Mouse (Mus musculus): ENCODE data around the gene Ada. TPM values are rescaled to one million over a fixed set of nuclear protein-coding genes. Genes with fewer than 3 reads are reported as not detected.

Gene Ada
- polyA plus RNA-seq, 1 experiment from 2014 or later, result 4.8 TPM

DNA sequence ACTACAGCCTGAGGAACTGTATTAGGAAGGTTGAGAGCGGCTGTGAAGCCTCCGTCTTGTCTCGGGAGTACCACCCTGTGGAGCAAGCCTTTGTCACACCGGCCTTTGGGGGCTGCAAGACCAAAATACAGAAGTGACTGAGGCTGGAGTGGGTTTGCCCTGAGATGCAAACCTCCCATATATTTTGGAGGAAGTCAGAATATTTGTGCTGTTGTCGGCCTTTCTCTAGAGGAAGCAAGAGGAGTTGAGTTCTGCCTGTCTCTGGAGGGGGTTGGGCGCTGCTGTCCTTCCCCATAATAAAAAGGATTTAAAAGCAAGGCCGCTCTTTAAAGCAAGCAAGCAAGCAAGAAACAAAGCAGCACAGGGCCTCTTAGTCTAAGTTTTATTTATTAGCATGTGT lies 11.4 kb upstream of the Ada start:
- Histone ChIP-seq H3K9ac (replicated peaks) (no peak overlapping the region), H3K4me3 (no peak overlapping the region), H3K27ac (replicated peaks) (no peak overlapping the region), H3K36me3 (no peaks in the 10 kb centered on the region), H3K27me3 (no peaks in the 10 kb centered on the region), H3K9me3 (no peaks in the 10 kb centered on the region), H3K4me1 (no peaks in the 10 kb centered on the region), H3K4me2 (replicated peaks) (no peak overlapping the region)
- whole genome bisulfite sequencing, result 85% methylated on average over 7 of the region's 7 CpGs
- ATAC-seq (replicated peaks), result no peak

DNA sequence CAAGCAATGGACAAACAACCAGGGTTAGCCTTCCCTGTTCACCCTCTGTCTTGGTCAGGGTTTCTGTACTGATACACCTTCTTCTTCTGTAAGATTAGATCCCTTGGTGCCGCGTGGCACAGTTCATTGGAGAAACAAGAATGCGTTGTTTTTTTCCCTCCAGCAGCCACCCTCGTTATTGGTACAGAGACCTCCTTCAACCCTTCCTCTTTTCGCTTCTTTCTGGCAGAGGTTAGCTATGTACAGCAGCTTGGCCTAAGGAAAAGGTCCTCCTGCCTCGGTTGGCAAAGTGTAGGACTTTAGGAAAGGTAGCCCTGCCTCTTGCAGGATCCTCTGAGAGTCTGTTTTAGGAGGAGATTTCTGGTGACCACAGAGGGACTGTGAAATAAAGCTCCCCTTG lies 10.6 kb upstream of the Ada start:
- 74% methylated on average over 6 of the region's 6 CpGs for WGBS
- no peak for ATAC-seq (replicated peaks)

DNA sequence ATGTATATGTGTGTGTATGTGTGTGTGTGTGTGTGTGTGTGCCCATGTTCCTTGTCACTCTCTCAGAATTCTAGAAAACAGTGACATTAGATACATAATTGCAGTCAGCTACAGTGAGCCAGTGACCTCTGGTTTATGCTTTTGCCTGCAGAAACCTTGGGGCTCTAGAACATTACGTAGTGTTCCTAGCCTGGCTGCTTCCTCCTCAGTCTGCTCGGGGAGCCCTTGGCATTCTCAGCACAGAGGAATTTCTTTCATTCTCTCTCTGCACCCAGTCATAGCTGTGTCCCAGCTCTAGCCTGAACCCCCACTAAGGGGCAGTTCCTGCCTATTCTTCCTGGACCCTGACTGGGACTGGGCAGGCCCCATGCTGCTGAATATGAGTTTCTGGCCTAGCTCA lies 8.1 kb upstream of the Ada start:
- H3K9me3 ChIP-seq, result no peaks in the 10 kb centered on the region
- no peak for ATAC-seq (replicated peaks)
- H3K27me3 ChIP-seq, result no peaks in the 10 kb centered on the region
- WGBS, result 64% methylated on average over 2 of the region's 2 CpGs
- H3K4me1 ChIP-seq, result no peaks in the 10 kb centered on the region
- no peak overlapping the region for H3K27ac ChIP-seq (replicated peaks)
- H3K4me3 ChIP-seq, result no peak overlapping the region
- H3K36me3 ChIP-seq, result no peaks in the 10 kb centered on the region
- H3K4me2 ChIP-seq (replicated peaks), result no peak overlapping the region
- H3K9ac ChIP-seq (replicated peaks), result no peak overlapping the region

More for the DNA sequence above, 10.6 kb upstream of the Ada start:
- no peak overlapping the region for H3K9ac ChIP-seq (replicated peaks)
- no peak overlapping the region for H3K4me2 ChIP-seq (replicated peaks)
- no peak overlapping the region for H3K27ac ChIP-seq (replicated peaks)
- H3K36me3 ChIP-seq, result no peaks in the 10 kb centered on the region
- no peak overlapping the region for H3K4me3 ChIP-seq
- no peaks in the 10 kb centered on the region for H3K4me1 ChIP-seq
- H3K9me3 ChIP-seq, result no peaks in the 10 kb centered on the region
- no peaks in the 10 kb centered on the region for H3K27me3 ChIP-seq

DNA sequence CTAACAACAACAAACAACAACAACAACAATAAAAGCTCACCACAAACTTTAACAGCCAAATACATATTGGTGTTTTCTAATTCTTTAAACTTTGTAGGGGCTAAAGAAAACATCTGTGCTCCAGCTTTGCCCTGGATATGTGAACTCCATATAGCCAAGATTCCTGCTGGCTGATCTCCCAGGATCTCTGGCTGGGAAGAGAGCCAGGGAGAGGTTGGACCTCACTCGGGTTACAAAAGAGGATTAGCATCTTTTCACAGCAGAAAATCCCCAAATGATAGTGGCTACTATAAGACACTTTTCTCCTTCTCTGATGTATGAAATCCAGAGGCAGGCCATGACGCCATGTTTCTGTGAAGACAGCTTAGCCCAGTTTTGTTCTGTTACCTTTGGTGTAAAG lies 6.7 kb upstream of the Ada start:
- Histone ChIP-seq H3K36me3 (no peaks in the 10 kb centered on the region), H3K9me3 (no peaks in the 10 kb centered on the region), H3K4me3 (no peak overlapping the region), H3K27ac (replicated peaks) (no peak overlapping the region), H3K9ac (replicated peaks) (no peak overlapping the region), H3K4me1 (no peaks in the 10 kb centered on the region), H3K4me2 (replicated peaks) (no peak overlapping the region), H3K27me3 (no peaks in the 10 kb centered on the region)
- ATAC-seq (replicated peaks), result no peak
- 12% methylated on average over 2 of the region's 2 CpGs for WGBS

DNA sequence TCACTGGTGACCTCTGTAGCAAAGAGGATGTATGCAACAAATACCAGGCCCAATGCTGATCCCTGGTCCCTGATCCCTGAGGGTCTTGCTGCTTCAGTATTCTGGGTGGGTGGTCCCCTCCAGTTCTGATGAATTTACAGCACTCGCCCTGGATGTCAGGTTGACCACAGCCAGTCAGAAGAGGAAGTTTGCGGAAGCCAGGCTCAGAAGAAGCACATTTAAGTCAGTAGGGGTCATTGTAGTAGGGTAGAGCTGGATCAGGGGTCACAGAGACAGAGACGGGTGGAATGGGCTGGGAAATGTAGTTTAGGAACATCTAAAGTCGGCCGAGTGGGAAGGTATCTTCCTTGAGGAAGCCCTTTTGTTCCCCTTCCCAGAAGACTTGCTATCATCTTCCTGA lies 4.2 kb upstream of the Ada start:
- Histone ChIP-seq H3K9me3 (no peaks in the 10 kb centered on the region), H3K9ac (replicated peaks) (no peak overlapping the region), H3K27ac (replicated peaks) (no peak overlapping the region), H3K4me3 (no peak overlapping the region), H3K27me3 (no peaks in the 10 kb centered on the region), H3K4me1 (peaks cover 9% of the 10 kb centered on the region), H3K4me2 (replicated peaks) (no peak overlapping the region), H3K36me3 (no peaks in the 10 kb centered on the region)
- WGBS, result 86% methylated on average over 5 of the region's 5 CpGs
- ATAC-seq (replicated peaks), result no peak

DNA sequence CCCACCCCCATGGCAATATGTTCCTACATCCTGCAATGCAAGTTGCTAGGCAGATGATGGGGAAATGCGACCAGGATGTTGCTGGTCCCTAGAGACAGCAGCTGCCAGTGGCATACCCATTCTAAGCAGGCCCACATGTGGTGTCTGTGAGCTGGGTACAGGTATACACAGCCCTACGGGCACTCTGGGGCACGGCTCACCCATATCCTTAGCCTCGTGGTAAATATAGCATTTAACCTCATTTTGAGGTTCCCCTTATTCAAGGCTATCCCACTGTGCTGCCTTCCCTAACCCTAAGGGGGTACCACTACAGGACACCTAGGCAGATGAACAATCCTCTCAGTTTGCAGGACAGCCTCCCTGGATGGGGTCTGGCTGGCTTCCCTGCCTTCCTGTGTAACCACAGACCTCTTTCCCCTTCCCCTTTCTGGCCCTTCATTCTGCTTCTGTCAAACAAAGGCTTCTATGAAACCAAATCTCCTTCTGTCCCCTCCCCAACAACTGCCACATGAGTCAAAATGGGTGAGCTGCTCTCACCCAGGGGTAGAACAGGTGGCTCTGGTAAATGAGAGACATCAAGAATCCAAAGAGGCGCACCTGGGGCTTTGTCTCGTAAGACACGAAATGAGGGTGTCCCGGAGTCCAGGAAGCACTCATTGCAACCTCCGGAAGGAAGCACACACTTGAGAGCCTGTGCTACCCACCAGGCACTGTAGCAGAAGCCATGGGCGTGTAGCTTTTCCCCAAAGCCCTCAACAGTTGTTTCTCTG lies 5.1 kb downstream of the Ada start:
- no peaks in the 10 kb centered on the region for H3K36me3 ChIP-seq
- no peak overlapping the region for H3K4me3 ChIP-seq
- H3K4me1 ChIP-seq, result peaks cover 5% of the 10 kb centered on the region
- 85% methylated on average over 10 of the region's 10 CpGs for WGBS
- no peaks in the 10 kb centered on the region for H3K9me3 ChIP-seq
- no peak overlapping the region for H3K27ac ChIP-seq (replicated peaks)
- H3K27me3 ChIP-seq, result no peaks in the 10 kb centered on the region
- no peak overlapping the region for H3K4me2 ChIP-seq (replicated peaks)
- ATAC-seq (replicated peaks), result no peak
- no peak overlapping the region for H3K9ac ChIP-seq (replicated peaks)

DNA sequence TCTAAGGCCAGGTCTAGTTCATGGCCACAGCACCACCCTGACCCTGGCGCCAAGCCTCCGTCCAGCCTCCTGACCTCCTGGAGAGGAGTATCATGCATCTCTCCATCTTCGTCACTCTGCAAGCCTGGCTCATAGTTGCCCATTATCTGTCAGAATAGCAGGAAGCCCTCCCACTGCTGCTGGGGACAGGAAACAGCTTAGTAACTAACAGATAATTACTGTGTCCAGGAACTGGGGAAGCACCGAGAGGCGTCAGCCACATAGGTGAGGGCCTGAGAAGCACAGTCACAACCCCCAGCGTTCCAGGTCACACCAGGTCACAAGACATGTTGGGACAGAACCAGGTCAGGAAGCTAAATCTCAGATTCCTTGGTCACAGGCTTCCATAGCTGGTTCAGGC lies 6.7 kb downstream of the Ada start:
- Histone ChIP-seq H3K9ac (replicated peaks) (no peak overlapping the region), H3K4me2 (replicated peaks) (no peak overlapping the region), H3K4me1 (no peaks in the 10 kb centered on the region), H3K36me3 (no peaks in the 10 kb centered on the region), H3K4me3 (no peak overlapping the region), H3K9me3 (no peaks in the 10 kb centered on the region), H3K27me3 (no peaks in the 10 kb centered on the region), H3K27ac (replicated peaks) (no peak overlapping the region)
- WGBS, result 78% methylated on average over 6 of the region's 6 CpGs
- no peak for ATAC-seq (replicated peaks)

DNA sequence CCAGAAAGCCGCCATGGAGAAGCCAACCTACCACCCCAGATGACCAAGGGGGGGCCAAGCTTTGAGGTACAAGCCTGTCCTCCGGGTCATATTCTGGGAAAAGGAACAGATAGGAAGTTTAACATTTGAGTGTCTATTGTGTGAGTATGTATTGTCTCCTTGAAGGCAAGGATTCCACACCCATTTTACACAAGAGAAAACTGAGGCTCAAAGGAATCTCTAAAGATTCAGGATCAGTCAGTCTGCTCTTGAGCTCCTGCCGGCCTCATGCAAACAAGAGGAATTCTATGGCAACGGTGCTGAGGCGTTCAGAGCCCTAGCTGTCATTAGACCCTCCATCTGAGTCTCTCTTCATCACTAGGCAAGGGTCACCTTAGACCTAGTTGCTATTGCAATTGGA lies 7.4 kb downstream of the Ada start:
- 74% methylated on average over 5 of the region's 5 CpGs for WGBS
- Histone ChIP-seq H3K4me1 (no peaks in the 10 kb centered on the region), H3K9ac (replicated peaks) (no peak overlapping the region), H3K36me3 (no peaks in the 10 kb centered on the region), H3K4me2 (replicated peaks) (no peak overlapping the region), H3K27me3 (no peaks in the 10 kb centered on the region), H3K27ac (replicated peaks) (no peak overlapping the region), H3K4me3 (no peak overlapping the region), H3K9me3 (no peaks in the 10 kb centered on the region)
- ATAC-seq (replicated peaks), result no peak

DNA sequence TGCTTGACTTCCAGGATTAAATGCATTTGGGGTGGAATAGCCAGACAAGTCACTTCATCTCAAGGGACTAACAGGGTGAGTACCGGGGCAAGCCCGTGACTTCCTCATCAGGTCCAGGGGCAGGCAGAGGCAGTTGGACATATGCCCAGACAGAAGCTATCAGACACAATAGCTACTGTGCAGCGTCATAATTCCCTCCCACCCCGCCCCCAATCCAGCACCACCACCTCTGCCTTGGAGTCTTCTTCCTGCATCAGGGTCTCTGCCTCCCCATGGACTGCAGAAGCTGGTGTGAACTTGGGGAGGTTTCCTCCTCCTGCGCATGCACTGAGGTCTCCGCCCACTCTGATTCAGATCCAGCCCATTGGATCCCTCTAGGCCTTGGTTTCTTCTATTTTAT lies 14.1 kb downstream of the Ada start:
- H3K27ac ChIP-seq (replicated peaks), result no peak overlapping the region
- no peak overlapping the region for H3K9ac ChIP-seq (replicated peaks)
- no peak overlapping the region for H3K4me3 ChIP-seq
- H3K36me3 ChIP-seq, result peaks cover 3% of the 10 kb centered on the region; the same call in 1 of the 2 replicates
- no peaks in the 10 kb centered on the region for H3K27me3 ChIP-seq
- ATAC-seq (replicated peaks), result no peak
- WGBS, result 61% methylated on average over 6 of the region's 6 CpGs
- H3K4me1 ChIP-seq, result no peaks in the 10 kb centered on the region
- H3K4me2 ChIP-seq (replicated peaks), result no peak overlapping the region
- no peaks in the 10 kb centered on the region for H3K9me3 ChIP-seq

DNA sequence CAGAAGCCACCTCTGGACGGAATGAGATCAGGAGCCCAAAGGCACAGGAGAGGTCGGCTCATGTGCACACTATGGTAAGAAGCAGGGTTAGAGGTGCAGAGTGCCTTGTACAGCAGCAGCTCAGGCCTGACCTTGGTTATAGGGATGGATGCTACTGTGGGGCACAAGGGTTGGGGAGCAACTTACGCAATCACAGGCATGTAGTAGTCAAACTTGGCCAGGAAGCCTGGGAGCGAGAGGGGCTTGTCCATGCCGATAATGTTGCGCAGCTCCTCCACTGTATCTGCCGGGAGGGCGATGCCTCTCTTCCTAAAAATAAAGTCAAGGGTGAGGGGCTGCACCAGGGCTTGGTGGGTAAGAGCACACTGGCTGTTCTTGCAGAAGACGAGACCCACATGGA lies 14.9 kb downstream of the Ada start:
- Histone ChIP-seq H3K4me1 (no peaks in the 10 kb centered on the region), H3K36me3 (peaks cover 5% of the 10 kb centered on the region; the same call in 1 of the 2 replicates), H3K9me3 (no peaks in the 10 kb centered on the region), H3K4me3 (no peak overlapping the region), H3K9ac (replicated peaks) (no peak overlapping the region), H3K27ac (replicated peaks) (no peak overlapping the region), H3K4me2 (replicated peaks) (no peak overlapping the region), H3K27me3 (no peaks in the 10 kb centered on the region)
- ATAC-seq (replicated peaks), result no peak
- 94% methylated on average over 9 of the region's 9 CpGs for WGBS

DNA sequence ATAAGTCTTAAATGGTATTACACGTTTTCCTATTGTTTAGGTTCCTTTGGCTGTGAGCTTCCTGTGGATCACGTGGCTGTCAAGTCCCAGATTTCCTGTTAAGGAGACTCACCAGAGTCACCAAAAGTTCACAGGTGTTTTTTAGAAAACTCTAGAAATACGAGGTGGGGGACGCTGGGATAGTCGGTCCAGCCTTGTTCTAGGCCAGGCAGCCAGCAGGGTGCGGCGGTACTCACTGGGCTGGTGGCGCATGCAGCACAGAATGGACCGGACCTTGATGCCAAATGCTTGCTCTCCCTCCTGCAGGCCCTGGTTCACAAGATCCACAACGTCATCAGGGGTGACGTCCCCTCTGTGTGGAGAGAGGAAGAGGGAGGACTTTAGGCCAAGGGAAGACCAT lies 18.0 kb downstream of the Ada start:
- 94% methylated on average over 11 of the region's 11 CpGs for WGBS
- Histone ChIP-seq H3K4me3 (no peak overlapping the region), H3K4me2 (replicated peaks) (no peak overlapping the region), H3K9ac (replicated peaks) (no peak overlapping the region), H3K36me3 (peaks cover 5% of the 10 kb centered on the region; the same call in 1 of the 2 replicates), H3K27ac (replicated peaks) (no peak overlapping the region), H3K27me3 (no peaks in the 10 kb centered on the region), H3K4me1 (no peaks in the 10 kb centered on the region), H3K9me3 (no peaks in the 10 kb centered on the region)
- no peak for ATAC-seq (replicated peaks)

DNA sequence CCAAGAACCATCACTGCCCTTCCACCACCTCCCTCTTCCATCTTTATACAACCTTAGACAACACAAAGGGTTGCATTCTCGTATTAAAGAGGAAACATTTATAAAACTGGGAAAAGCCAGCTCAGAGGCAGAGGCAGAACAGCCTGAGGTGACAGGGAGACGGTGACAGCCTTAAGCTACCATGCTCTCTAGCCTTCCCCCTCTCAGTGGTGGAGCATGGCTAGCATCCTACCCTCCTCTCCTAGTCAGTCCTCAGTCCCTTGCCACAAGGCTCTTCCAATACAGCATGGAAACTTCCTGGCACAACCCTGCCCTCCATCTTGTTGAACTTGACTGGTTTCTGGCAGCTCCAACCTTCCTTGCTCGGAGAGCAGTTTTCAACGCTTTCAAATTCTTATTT lies 21.7 kb downstream of the Ada start:
- Histone ChIP-seq H3K4me1 (peaks cover under 1% of the 10 kb centered on the region; the same call in 1 of the 2 replicates), H3K36me3 (peaks cover 5% of the 10 kb centered on the region; the same call in 1 of the 2 replicates), H3K9ac (replicated peaks) (no peak overlapping the region), H3K27ac (replicated peaks) (no peak overlapping the region), H3K9me3 (no peaks in the 10 kb centered on the region), H3K27me3 (no peaks in the 10 kb centered on the region), H3K4me3 (no peak overlapping the region), H3K4me2 (replicated peaks) (no peak overlapping the region)
- 93% methylated on average over 4 of the region's 4 CpGs for WGBS
- no peak for ATAC-seq (replicated peaks)

DNA sequence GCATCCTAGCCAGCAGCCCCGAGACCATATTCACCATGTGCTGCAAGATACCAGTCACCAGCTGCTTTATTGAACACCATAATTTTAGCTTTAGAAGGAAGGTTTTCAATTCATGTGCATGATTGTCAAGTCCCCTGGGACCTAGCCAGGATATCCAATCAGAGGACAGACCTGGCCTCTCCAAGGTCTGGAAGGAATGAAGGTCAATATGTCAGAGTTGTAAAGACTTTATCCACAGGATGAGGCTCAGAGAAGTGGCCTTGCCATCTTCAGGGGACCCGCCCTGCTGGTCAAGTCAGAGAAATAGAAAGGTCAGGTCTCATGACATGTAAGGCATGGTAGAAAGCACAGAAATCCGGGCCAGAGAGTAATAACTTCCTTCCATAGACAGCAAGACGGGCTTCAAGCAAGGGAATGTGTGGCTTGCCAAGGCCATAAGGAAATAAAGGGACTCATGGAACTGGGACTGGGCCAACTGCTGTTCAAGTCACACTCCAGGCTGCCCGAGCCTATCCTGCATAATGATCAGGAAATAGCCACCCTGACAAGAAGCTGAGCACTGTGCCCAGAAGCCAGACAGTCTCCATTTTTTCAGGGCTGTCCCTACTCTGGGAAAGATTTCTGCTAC lies 23.2 kb downstream of the Ada start:
- no peak overlapping the region for H3K4me3 ChIP-seq
- no peak overlapping the region for H3K4me2 ChIP-seq (replicated peaks)
- peaks cover 5% of the 10 kb centered on the region; the same call in 1 of the 2 replicates for H3K36me3 ChIP-seq
- no peaks in the 10 kb centered on the region for H3K9me3 ChIP-seq
- H3K27me3 ChIP-seq, result no peaks in the 10 kb centered on the region
- no peak for ATAC-seq (replicated peaks)
- H3K4me1 ChIP-seq, result peaks cover 14% of the 10 kb centered on the region
- H3K9ac ChIP-seq (replicated peaks), result no peak overlapping the region
- WGBS, result 71% methylated on average over 5 of the region's 5 CpGs
- H3K27ac ChIP-seq (replicated peaks), result no peak overlapping the region

Data from forebrain, embryonic 15.5 days (tissue).